Mouse (Mus musculus): ENCODE data around the gene Rxfp2. TPM values are rescaled to one million over a fixed set of nuclear protein-coding genes. Genes with fewer than 3 reads are reported as not detected.

Gene Rxfp2
- polyA plus RNA-seq (2011; ENCODE audit: insufficient read length, low read depth, missing spikeins) = not detected in 2 replicates

DNA sequence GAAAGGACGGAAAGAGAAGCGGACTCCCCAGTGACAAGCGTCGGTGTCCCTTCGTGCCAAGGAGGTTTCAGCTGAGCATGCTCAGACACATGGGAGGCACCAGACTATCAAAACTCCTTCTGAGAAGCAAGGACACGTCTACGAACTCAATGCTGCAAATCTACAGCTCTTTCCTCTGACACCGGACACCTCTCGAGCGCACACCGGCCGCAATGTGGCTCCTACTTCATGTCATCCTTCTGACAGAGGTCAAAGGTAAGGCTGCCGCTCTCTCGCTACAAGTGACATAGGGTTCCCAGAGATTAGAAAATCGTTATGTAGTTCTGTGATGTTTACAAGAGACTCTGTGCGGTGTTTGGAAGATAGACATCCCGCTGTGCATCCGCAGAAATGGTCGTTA lies at the start of gene Rxfp2:
Gene Rxfp2 (plus strand): TSS at position 20 of the 400 bp plus-strand sequence.
- Histone ChIP-seq H3K4me1 (ENCODE audit: control insufficient read depth, insufficient read depth, low read length) (no peaks in the 10 kb centered on the region), H3K27ac (ENCODE audit: insufficient read depth, low read length) (no peak within 1 kb of the TSS), H3K4me3 (ENCODE audit: insufficient read depth, low read length) (no peak within 1 kb of the TSS)
- TF ChIP-seq CTCF (IDR thresholded peaks at IDR 0.05; ENCODE audit: borderline replicate concordance, insufficient read depth, low read length) (no peak), POLR2A (IDR thresholded peaks at IDR 0.05; ENCODE audit: low read depth, low read length) (no peak)

DNA sequence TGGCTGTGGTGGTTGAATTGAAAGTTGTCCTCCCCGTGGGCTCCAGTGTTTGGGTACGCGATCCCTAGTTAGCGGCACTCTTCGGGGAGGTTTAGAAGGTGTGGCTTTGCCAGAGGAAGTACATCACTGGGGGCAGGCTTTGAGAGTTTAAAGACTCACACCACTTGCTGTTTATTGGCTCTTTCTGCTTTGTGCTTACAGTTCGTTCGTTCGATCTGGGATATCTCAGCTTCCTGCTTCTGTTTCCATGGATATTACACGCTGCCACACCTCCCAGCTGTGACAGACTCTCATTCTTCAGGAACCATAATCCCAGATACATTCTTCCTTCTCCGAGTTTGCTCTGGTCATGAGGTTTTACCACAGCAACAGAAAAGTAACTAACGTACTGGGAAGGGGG lies 48.2 kb upstream of the Rxfp2 start:
- TF ChIP-seq POLR2A (IDR thresholded peaks at IDR 0.05; ENCODE audit: low read depth, low read length) (no peak), CTCF (IDR thresholded peaks at IDR 0.05; ENCODE audit: borderline replicate concordance, insufficient read depth, low read length) (no peak)
- Histone ChIP-seq H3K4me3 (ENCODE audit: insufficient read depth, low read length) (no peak overlapping the region), H3K4me1 (ENCODE audit: control insufficient read depth, insufficient read depth, low read length) (no peaks in the 10 kb centered on the region), H3K27ac (ENCODE audit: insufficient read depth, low read length) (no peak overlapping the region)

DNA sequence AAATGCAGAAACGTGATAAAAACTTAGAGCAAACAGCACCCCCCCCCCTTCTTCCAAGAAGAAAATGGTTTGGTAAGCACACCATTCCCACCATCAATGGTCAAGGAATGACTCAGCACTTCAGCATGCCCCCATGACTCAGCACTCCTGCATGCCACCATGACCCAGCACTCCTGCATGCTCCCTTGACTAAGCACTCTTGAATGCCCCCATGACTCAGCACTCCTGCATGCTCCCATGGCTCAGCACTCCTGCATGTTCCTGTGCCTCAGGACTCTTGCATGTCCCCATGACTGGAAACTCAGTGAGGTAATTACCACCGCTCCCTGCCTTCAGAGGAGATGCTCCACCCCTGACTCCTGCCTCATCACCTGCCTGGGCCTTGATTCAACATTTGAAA lies 41.4 kb upstream of the Rxfp2 start:
- Histone ChIP-seq H3K4me3 (ENCODE audit: insufficient read depth, low read length) (no peak overlapping the region), H3K27ac (ENCODE audit: insufficient read depth, low read length) (no peak overlapping the region), H3K4me1 (ENCODE audit: control insufficient read depth, insufficient read depth, low read length) (no peaks in the 10 kb centered on the region)
- TF ChIP-seq CTCF (IDR thresholded peaks at IDR 0.05; ENCODE audit: borderline replicate concordance, insufficient read depth, low read length) = no peak
- TF ChIP-seq POLR2A (IDR thresholded peaks at IDR 0.05; ENCODE audit: low read depth, low read length) = no peak

DNA sequence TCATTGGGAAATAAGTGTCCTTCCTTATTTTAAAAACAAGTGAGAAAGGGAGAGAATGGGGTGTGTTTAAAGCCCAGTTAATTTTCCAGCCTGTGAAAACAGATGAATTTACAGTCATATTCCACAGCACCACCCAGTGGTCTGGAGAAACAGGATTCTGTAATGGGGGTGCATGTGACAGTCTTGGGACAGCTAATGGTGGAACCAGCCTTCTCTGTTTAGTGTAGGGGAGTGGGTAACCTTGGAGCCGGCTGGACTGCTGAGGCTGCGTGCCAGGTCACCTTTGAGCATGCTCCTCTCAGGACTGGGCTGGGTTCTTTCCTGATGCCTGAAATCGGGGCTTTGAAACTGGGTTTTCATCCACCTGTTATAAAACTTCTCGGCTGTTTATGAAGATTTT lies 34.9 kb upstream of the Rxfp2 start:
- Histone ChIP-seq H3K27ac (ENCODE audit: insufficient read depth, low read length) (no peak overlapping the region), H3K4me3 (ENCODE audit: insufficient read depth, low read length) (no peak overlapping the region), H3K4me1 (ENCODE audit: control insufficient read depth, insufficient read depth, low read length) (no peaks in the 10 kb centered on the region)
- TF ChIP-seq POLR2A (IDR thresholded peaks at IDR 0.05; ENCODE audit: low read depth, low read length) (no peak), CTCF (IDR thresholded peaks at IDR 0.05; ENCODE audit: borderline replicate concordance, insufficient read depth, low read length) (no peak)

DNA sequence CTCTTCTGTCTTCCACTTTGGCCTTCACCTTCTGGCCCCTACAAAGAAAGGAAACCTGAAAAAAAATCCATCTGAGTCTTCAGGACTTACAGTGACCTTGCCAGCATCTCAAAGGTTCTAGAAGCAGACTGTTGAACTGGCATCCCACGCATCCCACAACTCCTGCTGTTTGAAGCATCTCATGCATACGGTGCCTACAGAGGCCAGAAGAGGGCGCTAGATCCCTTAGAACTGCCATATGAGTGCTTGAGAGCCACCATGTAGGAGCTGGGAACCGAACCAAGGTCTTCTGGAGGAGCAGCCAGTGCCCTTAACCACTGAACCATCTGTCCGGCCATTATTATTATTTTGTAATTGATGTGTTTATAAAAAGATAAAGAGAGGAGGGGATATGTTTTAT lies 23.9 kb upstream of the Rxfp2 start:
- no peaks in the 10 kb centered on the region; the same call in 1 of the 2 replicates for H3K4me1 ChIP-seq (ENCODE audit: control insufficient read depth, insufficient read depth, low read length)
- H3K4me3 ChIP-seq (ENCODE audit: insufficient read depth, low read length) = no peak overlapping the region
- TF ChIP-seq POLR2A (IDR thresholded peaks at IDR 0.05; ENCODE audit: low read depth, low read length) = no peak
- no peak for TF ChIP-seq CTCF (IDR thresholded peaks at IDR 0.05; ENCODE audit: borderline replicate concordance, insufficient read depth, low read length)
- H3K27ac ChIP-seq (ENCODE audit: insufficient read depth, low read length) = no peak overlapping the region

DNA sequence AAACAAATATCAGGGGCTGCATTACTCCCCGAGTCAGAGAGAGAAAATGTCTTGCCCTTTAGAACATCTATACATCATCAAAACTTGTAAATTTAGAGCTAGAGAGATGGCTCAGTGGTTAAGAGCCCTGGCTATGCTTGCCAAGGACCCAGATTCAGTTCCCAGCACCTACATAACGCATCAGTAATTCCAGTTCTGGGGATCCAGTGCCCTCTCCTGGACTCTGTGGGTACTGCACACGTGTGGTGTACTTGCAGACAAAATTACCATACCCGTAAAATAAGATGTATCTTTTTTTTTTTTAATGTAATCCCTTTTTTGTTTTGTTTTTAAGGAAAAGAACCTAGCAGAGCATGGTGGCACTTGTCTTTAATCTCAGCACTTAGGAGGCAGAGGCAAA lies 21.9 kb upstream of the Rxfp2 start:
- Histone ChIP-seq H3K27ac (ENCODE audit: insufficient read depth, low read length) (no peak overlapping the region), H3K4me1 (ENCODE audit: control insufficient read depth, insufficient read depth, low read length) (no peaks in the 10 kb centered on the region; the same call in 1 of the 2 replicates), H3K4me3 (ENCODE audit: insufficient read depth, low read length) (no peak overlapping the region)
- TF ChIP-seq CTCF (IDR thresholded peaks at IDR 0.05; ENCODE audit: borderline replicate concordance, insufficient read depth, low read length) = no peak
- TF ChIP-seq POLR2A (IDR thresholded peaks at IDR 0.05; ENCODE audit: low read depth, low read length) = no peak

DNA sequence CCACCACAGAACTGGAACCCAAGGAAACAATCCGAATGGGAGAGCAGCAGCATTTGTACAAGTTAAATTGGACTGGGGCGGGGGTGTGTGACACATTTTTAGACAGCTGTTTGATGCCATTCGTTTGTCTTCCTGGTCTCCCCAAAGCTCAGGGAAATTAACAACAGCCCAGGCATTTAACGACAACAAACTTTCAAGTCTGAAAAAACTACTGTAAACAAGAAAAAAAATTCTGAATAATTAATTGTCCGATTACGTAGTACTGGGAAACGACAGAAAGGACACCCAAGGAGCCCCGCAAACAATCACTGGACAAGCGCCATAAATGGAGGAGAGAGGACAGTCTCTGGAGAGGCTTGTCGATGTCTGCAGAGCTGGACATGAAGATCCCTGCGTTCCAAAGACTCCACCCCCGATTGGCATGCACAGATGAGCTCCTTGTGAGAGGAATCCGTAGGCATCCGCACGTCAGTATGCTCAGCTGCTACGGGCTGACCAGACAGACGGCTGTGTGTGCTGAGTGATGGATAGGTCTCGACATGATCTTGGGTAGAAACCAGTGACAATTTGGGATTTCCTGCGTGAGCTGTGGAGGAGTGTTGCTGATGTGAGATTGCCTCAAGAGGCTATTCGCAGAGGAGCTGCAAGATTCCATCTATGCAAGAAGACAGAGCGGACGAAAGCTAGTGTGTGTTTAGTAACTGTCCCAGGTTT lies 21.0 kb upstream of the Rxfp2 start:
- TF ChIP-seq POLR2A (IDR thresholded peaks at IDR 0.05; ENCODE audit: low read depth, low read length) = no peak
- TF ChIP-seq CTCF (IDR thresholded peaks at IDR 0.05; ENCODE audit: borderline replicate concordance, insufficient read depth, low read length) = no peak
- Histone ChIP-seq H3K27ac (ENCODE audit: insufficient read depth, low read length) (no peak overlapping the region), H3K4me1 (ENCODE audit: control insufficient read depth, insufficient read depth, low read length) (no peaks in the 10 kb centered on the region; the same call in 1 of the 2 replicates), H3K4me3 (ENCODE audit: insufficient read depth, low read length) (no peak overlapping the region)

DNA sequence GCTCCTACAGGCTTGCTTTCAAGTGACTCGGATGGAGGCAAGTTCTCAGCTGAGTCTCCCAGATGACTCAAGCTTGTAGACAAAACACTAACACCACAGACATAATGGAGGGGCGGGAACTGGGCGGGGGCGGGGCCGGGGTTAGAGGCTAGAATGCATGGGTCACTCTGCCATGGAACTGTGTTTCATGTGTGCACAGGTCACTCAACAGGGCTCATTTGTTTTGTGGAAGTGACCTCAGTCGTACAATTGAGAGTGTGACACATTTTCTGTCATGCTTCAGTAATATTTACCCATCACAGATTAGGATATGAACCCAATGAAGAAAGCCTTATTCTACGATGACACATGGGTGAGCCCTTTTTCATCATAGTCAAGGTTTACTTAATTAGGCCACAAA lies 20.2 kb upstream of the Rxfp2 start:
- Histone ChIP-seq H3K4me3 (ENCODE audit: insufficient read depth, low read length) (no peak overlapping the region), H3K27ac (ENCODE audit: insufficient read depth, low read length) (no peak overlapping the region), H3K4me1 (ENCODE audit: control insufficient read depth, insufficient read depth, low read length) (no peaks in the 10 kb centered on the region; the same call in 1 of the 2 replicates)
- TF ChIP-seq POLR2A (IDR thresholded peaks at IDR 0.05; ENCODE audit: low read depth, low read length) (no peak), CTCF (IDR thresholded peaks at IDR 0.05; ENCODE audit: borderline replicate concordance, insufficient read depth, low read length) (no peak)

DNA sequence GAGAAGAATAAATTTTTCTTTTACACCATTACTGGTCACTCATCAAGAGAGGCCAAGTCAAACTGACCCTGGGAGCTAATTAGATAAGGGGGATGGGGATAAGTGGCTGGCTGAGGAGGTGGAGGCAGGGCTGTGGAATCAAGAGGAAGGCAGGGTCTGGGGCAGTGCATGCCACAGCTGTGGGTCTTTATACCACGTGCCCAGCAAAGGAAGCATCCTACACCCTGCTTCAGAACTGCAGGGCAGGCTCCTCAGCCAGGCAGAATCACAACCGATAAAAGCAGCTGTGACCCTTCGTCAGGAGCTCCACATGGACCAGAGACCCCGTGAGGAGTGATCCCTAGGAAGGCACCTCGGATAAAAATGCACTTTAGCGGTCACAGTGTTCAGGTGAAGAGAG lies 13.1 kb upstream of the Rxfp2 start:
- Histone ChIP-seq H3K27ac (ENCODE audit: insufficient read depth, low read length) (no peak overlapping the region), H3K4me3 (ENCODE audit: insufficient read depth, low read length) (no peak overlapping the region), H3K4me1 (ENCODE audit: control insufficient read depth, insufficient read depth, low read length) (no peaks in the 10 kb centered on the region)
- no peak for TF ChIP-seq CTCF (IDR thresholded peaks at IDR 0.05; ENCODE audit: borderline replicate concordance, insufficient read depth, low read length)
- no peak for TF ChIP-seq POLR2A (IDR thresholded peaks at IDR 0.05; ENCODE audit: low read depth, low read length)

DNA sequence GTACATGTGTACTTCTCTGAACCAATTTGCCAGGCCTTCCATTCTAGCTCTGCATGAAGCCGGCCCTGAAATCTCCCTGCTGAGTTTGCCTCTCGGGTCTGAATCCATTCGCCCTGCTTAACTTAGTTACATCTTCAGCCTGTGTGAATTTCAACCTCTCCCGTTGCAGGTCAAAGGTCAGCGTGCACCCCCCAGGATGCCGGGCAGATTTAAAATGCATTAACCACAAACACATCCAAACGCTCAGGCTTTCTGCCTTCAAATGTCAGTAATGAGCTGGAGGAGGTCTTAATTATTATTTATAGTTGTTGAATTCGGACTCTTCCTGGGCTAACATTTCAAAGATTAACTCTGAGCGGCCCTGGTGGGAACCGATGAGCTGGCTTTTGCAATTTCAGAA lies 1.6 kb upstream of the Rxfp2 start:
- TF ChIP-seq CTCF (IDR thresholded peaks at IDR 0.05; ENCODE audit: borderline replicate concordance, insufficient read depth, low read length) (no peak), POLR2A (IDR thresholded peaks at IDR 0.05; ENCODE audit: low read depth, low read length) (no peak)
- H3K4me1 ChIP-seq (ENCODE audit: control insufficient read depth, insufficient read depth, low read length) = no peaks in the 10 kb centered on the region

More for the DNA sequence above, 1.6 kb upstream of the Rxfp2 start:
- Histone ChIP-seq H3K4me3 (ENCODE audit: insufficient read depth, low read length) (no peak overlapping the region), H3K27ac (ENCODE audit: insufficient read depth, low read length) (no peak overlapping the region)
